Mouse (Mus musculus) hindbrain, embryonic 13.5 days (tissue): ENCODE results near the gene Fam98b. TPM values are rescaled to one million over a fixed set of nuclear protein-coding genes. Genes with fewer than 3 reads are reported as not detected.
A peak's percentile ranks its signal among the peaks of the same experiment; 100 is the strongest.

Experiments
- ATAC-seq: fragments of 200-750 bp; cut with Nextera tagmentation; 2 replicates; pipeline ENCODE4 v1.8.0; 2017; ENCODE audit warnings: moderate TSS enrichment; ENCODE audit not compliant: low FRiP score
- H3K27ac ChIP-seq: fragments of 300-500 bp; sonication (generic); 2 replicates; pipeline ENCODE4 v1.5.1; 2015; ENCODE audit warnings: inconsistent platforms, mild to moderate bottlenecking, moderate library complexity
- H3K27me3 ChIP-seq: fragments of 300-500 bp; sonication (generic); 2 replicates; pipeline ENCODE4 v1.6.1; 2015; ENCODE audit warnings: mild to moderate bottlenecking, inconsistent platforms
- H3K36me3 ChIP-seq: fragments of 300-500 bp; sonication (generic); 2 replicates; pipeline ENCODE4 v1.6.1; 2015; ENCODE audit warnings: mild to moderate bottlenecking, inconsistent platforms
- H3K4me1 ChIP-seq: fragments of 300-500 bp; sonication (generic); replicated peaks from 2 replicates; pipeline ENCODE4 v1.6.1; 2015; ENCODE audit warnings: inconsistent platforms
- H3K4me2 ChIP-seq: fragments of 300-500 bp; sonication (generic); 2 replicates; pipeline ENCODE4 v1.6.1; 2015; ENCODE audit warnings: inconsistent platforms, mild to moderate bottlenecking, moderate library complexity
- H3K4me3 ChIP-seq: fragments of 300-500 bp; sonication (generic); 2 replicates; pipeline ENCODE4 v1.5.1; 2015; ENCODE audit warnings: mild to moderate bottlenecking, inconsistent platforms
- H3K9ac ChIP-seq: fragments of 300-500 bp; sonication (generic); 2 replicates; pipeline ENCODE4 v1.6.1; 2015; ENCODE audit warnings: mild to moderate bottlenecking, inconsistent platforms
- H3K9me3 ChIP-seq: fragments of 300-500 bp; sonication (generic); 2 replicates; pipeline ENCODE4 v1.6.1; 2016; ENCODE audit warnings: inconsistent platforms
- WGBS: fragments of 180-500 bp; shearing (Covaris S2); methylation state at CpG from one replicate; pipeline ENCODE4 v1.1.7; 2015; 5-methylcytosine and 5-hydroxymethylcytosine counted together
- polyA plus RNA-seq: library from polyadenylated mRNA; unstranded; fragments of >200 nt; fragmentation: Nextera tagmentation; extraction: Ambion mirVana; gene quantifications from 2 replicates; pipeline ENCODE4 v1.2.1, GENCODE M21; 2015

The Fam98b gene
- 17.7 and 21.1 TPM in 2 replicates for polyA plus RNA-seq

DNA sequence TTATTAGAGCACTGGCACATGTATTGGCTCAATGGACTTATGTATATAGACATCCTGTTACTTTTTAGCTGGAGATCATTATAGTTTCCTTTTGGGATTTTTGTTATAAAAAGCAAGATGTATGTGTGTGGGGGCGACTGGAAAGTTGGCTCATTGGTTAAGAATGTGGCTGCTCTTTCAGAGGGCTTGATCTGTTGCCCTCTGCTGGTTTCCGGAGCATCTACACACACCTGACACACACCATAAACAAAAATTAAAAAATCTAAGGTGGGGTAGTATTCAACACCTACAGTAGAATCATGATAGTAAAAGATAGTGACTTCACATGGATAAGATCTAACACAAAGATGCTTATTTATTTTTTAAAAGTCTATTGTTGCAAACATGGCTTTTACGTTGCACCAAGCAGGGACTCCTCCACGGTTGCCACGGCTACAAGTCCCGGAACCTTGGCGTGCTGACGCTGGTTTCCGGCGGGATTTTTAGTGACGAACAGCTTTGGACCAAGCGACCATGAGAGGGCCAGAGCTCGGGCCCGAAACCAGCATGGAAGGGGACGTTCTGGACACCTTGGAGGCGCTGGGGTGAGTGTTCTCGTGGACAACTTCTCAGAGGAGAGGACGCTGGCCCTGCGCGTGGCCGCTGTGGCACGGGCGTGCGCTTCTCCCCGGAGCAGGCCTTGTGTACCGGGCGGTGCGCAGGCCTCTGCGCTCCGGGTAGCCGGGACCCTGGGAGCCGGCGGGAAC, at the start of gene Fam98b:
Fam98b (plus strand) TSS at position 485 of the 746 bp plus-strand sequence.
- Histone ChIP-seq H3K9me3 (no peaks in the 10 kb centered on the region), H3K4me3 (peak within 1 kb of the TSS; percentile 88), H3K9ac (peak within 1 kb of the TSS; percentile 93), H3K4me2 (peak within 1 kb of the TSS; percentile 64), H3K36me3 (no peaks in the 10 kb centered on the region), H3K27me3 (peaks cover 2% of the 10 kb centered on the region; the same call in 1 of the 2 replicates), H3K27ac (peak within 1 kb of the TSS; percentile 93), H3K4me1 (peaks cover 17% of the 10 kb centered on the region)
- peak; percentile 97 for ATAC-seq
- WGBS, result under 1% methylated on average over 33 of the region's 33 CpGs

DNA sequence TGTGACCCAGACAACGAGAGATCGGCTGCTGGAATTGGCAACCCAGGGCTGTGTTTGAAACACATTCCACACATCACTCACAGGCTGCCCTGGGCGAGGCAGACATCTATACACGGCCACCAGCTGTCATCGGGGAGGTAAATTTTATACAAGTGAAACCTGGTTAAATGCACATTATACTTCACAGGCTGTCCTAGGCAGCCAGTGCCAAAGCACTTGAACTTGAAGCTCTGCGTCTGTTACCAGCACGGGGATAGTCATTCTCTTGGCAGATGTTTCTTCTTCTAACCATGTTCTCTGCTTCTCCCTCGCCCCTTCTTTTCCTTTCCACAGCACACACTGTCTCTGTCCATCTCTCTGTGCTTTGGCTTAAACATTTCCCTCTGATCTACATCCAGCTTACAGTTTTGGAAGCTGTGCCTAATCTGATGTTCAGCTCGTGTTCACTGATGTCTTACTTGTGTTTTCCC, 48.6 kb upstream of the Fam98b start:
- 30% methylated on average over 9 of the region's 9 CpGs for WGBS
- no peak overlapping the region for H3K4me3 ChIP-seq
- H3K4me2 ChIP-seq, result no peak overlapping the region
- H3K27me3 ChIP-seq, result no peaks in the 10 kb centered on the region
- ATAC-seq, result 0 out of 2 replicates have a peak, but pooled peaks have one; percentile 54
- H3K9me3 ChIP-seq, result no peaks in the 10 kb centered on the region
- H3K27ac ChIP-seq, result no peak overlapping the region
- no peaks in the 10 kb centered on the region for H3K36me3 ChIP-seq
- H3K9ac ChIP-seq, result no peak overlapping the region
- H3K4me1 ChIP-seq, result peaks cover 17% of the 10 kb centered on the region

- 75% methylated on average over 5 of the region's 5 CpGs for WGBS
- H3K4me2 ChIP-seq, result no peak overlapping the region
Measured at GRCm38 (mm10) chr2:117203350-117203749, 46.2 kb upstream of the Fam98b start.

DNA sequence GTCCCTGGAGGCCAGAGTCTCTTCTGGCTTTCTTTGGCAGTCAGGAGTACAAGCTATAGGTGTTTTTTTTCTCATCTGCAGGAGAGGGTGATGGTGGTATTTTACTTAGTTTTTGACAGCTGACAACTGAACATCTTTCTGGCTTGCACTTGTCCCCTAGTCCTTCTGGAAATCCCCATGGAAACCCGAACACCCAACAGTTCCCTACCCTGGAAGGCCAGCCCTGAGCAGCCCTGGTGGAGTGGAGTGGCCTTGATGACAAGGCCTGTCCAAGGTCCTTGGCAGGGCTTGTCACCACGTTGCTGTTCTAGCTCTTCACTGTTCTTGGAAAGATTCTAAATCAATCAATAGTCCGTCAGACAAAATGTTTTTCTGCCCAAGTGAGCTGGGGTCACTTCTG, 45.0 kb upstream of the Fam98b start:
- ATAC-seq, result no peak
- H3K27ac ChIP-seq, result no peak overlapping the region
- no peaks in the 10 kb centered on the region for H3K27me3 ChIP-seq
- H3K36me3 ChIP-seq, result no peaks in the 10 kb centered on the region
- H3K4me3 ChIP-seq, result no peak overlapping the region
- no peak overlapping the region for H3K9ac ChIP-seq
- WGBS, result 67% methylated on average over 3 of the region's 3 CpGs
- no peak overlapping the region for H3K4me2 ChIP-seq
- no peaks in the 10 kb centered on the region for H3K9me3 ChIP-seq
- peaks cover 17% of the 10 kb centered on the region for H3K4me1 ChIP-seq

More at GRCm38 (mm10) chr2:117203350-117203749, 46.2 kb upstream of the Fam98b start:
- ATAC-seq, result no peak
- H3K27me3 ChIP-seq, result no peaks in the 10 kb centered on the region
- no peak overlapping the region for H3K9ac ChIP-seq
- H3K36me3 ChIP-seq, result no peaks in the 10 kb centered on the region
- H3K27ac ChIP-seq, result no peak overlapping the region
- H3K9me3 ChIP-seq, result no peaks in the 10 kb centered on the region
- H3K4me1 ChIP-seq, result peaks cover 17% of the 10 kb centered on the region
- H3K4me3 ChIP-seq, result no peak overlapping the region

GRCm38 (mm10) chr2:117205066-117205465, 44.5 kb upstream of the Fam98b start:
- ATAC-seq, result no peak
- Histone ChIP-seq H3K9ac (no peak overlapping the region), H3K36me3 (no peaks in the 10 kb centered on the region), H3K27ac (no peak overlapping the region), H3K4me2 (no peak overlapping the region), H3K27me3 (no peaks in the 10 kb centered on the region), H3K9me3 (no peaks in the 10 kb centered on the region), H3K4me1 (peaks cover 14% of the 10 kb centered on the region), H3K4me3 (no peak overlapping the region)
- WGBS, result 67% methylated on average over 6 of the region's 6 CpGs

GRCm38 (mm10) chr2:117210416-117211085, 39.0 kb upstream of the Fam98b start:
- H3K4me2 ChIP-seq, result peak overlapping the region; percentile 35
- peak; percentile 94 for ATAC-seq
- no peak overlapping the region for H3K27ac ChIP-seq
- peaks cover 11% of the 10 kb centered on the region; the same call in 1 of the 2 replicates for H3K4me1 ChIP-seq
- H3K36me3 ChIP-seq, result no peaks in the 10 kb centered on the region
- H3K4me3 ChIP-seq, result no peak overlapping the region
- no peaks in the 10 kb centered on the region for H3K27me3 ChIP-seq
- H3K9ac ChIP-seq, result no peak overlapping the region
- H3K9me3 ChIP-seq, result no peaks in the 10 kb centered on the region
- 6% methylated on average over 6 of the region's 6 CpGs for WGBS

DNA sequence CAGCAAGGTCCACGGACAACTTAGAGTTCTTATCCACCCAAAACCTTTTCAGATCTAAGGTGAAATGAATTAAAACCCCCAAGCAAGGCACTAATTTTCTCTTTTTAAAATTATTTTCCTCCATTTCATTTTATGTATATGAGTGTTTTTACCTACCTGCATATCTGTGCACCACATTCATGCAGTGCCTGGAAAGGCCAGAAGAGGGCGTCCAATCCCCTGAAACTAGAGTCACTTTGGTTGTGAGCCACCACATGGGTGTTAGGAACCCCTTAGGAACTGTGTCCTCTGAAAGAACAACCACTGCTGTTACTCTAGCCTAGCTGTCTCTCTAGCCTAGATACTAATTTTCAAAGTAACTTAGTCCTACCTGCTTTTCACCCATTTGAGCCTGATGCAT, 33.4 kb upstream of the Fam98b start:
- ATAC-seq, result no peak
- Histone ChIP-seq H3K9ac (no peak overlapping the region), H3K4me1 (peaks cover 7% of the 10 kb centered on the region), H3K27me3 (no peaks in the 10 kb centered on the region), H3K9me3 (no peaks in the 10 kb centered on the region), H3K27ac (no peak overlapping the region), H3K4me2 (no peak overlapping the region), H3K36me3 (no peaks in the 10 kb centered on the region), H3K4me3 (no peak overlapping the region)
- WGBS, result 69% methylated on average over 2 of the region's 2 CpGs

- 2% methylated on average over 12 of the region's 15 CpGs for WGBS
- Histone ChIP-seq H3K4me1 (peaks cover 7% of the 10 kb centered on the region), H3K27me3 (no peaks in the 10 kb centered on the region), H3K9me3 (no peaks in the 10 kb centered on the region), H3K9ac (no peak overlapping the region), H3K4me2 (peak overlapping the region; percentile 35; the same call in 1 of the 2 replicates), H3K36me3 (no peaks in the 10 kb centered on the region), H3K27ac (no peak overlapping the region), H3K4me3 (no peak overlapping the region)
- ATAC-seq, result no peak
Measured at GRCm38 (mm10) chr2:117217695-117218216, 31.8 kb upstream of the Fam98b start.

DNA sequence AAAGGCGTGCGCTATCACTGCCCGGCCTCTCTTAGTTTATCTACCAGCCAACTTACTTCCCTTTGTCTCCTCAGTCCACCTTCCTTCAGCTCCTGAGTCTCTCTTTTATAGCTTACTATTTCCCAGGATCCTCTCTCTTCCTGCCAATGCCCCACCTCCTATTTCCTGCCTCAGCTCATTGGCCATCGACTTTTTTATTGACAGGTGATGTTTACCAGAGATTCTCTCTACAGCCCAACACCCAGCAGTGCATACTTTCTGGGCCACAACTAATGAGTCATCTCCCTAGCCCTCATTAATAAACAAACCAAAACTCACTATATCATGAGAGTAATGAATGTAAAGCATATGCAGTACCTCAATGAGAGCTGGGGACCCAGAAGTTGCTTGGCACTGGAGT, 30.0 kb upstream of the Fam98b start:
- Histone ChIP-seq H3K4me1 (peaks cover 7% of the 10 kb centered on the region), H3K36me3 (no peaks in the 10 kb centered on the region), H3K27me3 (no peaks in the 10 kb centered on the region), H3K9ac (no peak overlapping the region), H3K4me3 (no peak overlapping the region), H3K27ac (no peak overlapping the region), H3K4me2 (no peak overlapping the region), H3K9me3 (no peaks in the 10 kb centered on the region)
- ATAC-seq, result no peak
- whole genome bisulfite sequencing, result 97% methylated on average over 4 of the region's 4 CpGs

GRCm38 (mm10) chr2:117222651-117223050, 26.9 kb upstream of the Fam98b start:
- ATAC-seq, result no peak
- 89% methylated on average over 9 of the region's 9 CpGs for WGBS
- no peaks in the 10 kb centered on the region for H3K36me3 ChIP-seq

DNA sequence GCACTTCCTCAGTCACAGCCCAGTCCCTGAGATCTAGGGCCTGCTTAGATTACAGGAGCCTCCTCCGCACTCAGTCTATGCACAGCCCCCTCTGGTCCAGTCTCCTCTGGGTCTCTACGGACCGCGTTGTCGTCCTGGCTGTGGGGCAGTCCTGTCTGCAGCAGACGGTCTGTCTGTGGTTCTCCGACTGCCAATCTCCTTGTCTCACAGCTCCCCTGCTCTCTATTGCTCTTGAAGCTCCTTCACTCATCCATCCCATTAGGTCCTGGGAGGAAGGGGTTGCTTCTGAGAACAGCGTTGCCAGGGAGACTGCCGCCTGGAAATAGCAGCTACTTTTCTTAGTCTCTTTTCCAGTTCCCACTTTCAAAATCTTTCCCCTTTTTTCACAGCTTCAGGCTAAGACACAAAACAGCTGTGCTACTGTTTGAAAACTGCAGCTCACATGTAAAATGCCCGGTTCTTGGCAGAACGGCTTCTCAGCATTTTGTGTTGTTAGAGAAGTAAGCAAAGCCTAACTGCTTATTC, 20.9 kb upstream of the Fam98b start:
- Histone ChIP-seq H3K4me3 (no peak overlapping the region), H3K27ac (no peak overlapping the region; the same call in 1 of the 2 replicates), H3K4me2 (no peak overlapping the region), H3K9me3 (no peaks in the 10 kb centered on the region), H3K4me1 (peaks cover 11% of the 10 kb centered on the region), H3K36me3 (no peaks in the 10 kb centered on the region), H3K27me3 (peaks cover 4% of the 10 kb centered on the region; the same call in 1 of the 2 replicates), H3K9ac (no peak overlapping the region)
- 42% methylated on average over 11 of the region's 11 CpGs for WGBS
- ATAC-seq, result peak; percentile 59; the same call in 1 of the 2 replicates

More at GRCm38 (mm10) chr2:117222651-117223050, 26.9 kb upstream of the Fam98b start:
- Histone ChIP-seq H3K4me1 (peaks cover 5% of the 10 kb centered on the region), H3K27me3 (no peaks in the 10 kb centered on the region), H3K27ac (no peak overlapping the region), H3K4me2 (no peak overlapping the region), H3K4me3 (no peak overlapping the region), H3K9me3 (no peaks in the 10 kb centered on the region), H3K9ac (no peak overlapping the region)

GRCm38 (mm10) chr2:117230261-117230660, 19.3 kb upstream of the Fam98b start:
- no peaks in the 10 kb centered on the region for H3K9me3 ChIP-seq
- no peak overlapping the region for H3K4me2 ChIP-seq
- H3K9ac ChIP-seq, result no peak overlapping the region
- peaks cover 7% of the 10 kb centered on the region; the same call in 1 of the 2 replicates for H3K27me3 ChIP-seq
- no peak overlapping the region for H3K4me3 ChIP-seq
- no peak for ATAC-seq
- H3K4me1 ChIP-seq, result peaks cover 11% of the 10 kb centered on the region
- no peaks in the 10 kb centered on the region for H3K36me3 ChIP-seq
- WGBS, result 79% methylated on average over 7 of the region's 7 CpGs
- H3K27ac ChIP-seq, result no peak overlapping the region
